Mouse (Mus musculus): ENCODE measurements around the gene Ikbkg. TPM values are rescaled to one million over a fixed set of nuclear protein-coding genes. Genes with fewer than 3 reads are reported as not detected.

Ikbkg gene
- polyA plus RNA-seq (2014; fragmentation: Illumina TruSeq; extraction: RNeasy Lipid Tissue Mini Kit (QIAGEN cat#74804); ENCODE audit: low read depth, low replicate concordance) = 23.9 TPM

GRCm38 (mm10) chrX:74392535-74393443 lies at the start of gene Ikbkg, which contains the start of gene Fam3a:
TSS of gene Ikbkg (plus strand) at chrX:74393290.
TSS of gene Fam3a (minus strand) at chrX:74393272.

GRCm38 (mm10) chrX:74353467-74353770 lies 39.7 kb upstream of the Ikbkg start, which contains the start of gene Lage3:
TSS of gene Lage3 (minus strand) at chrX:74353618.

GRCm38 (mm10) chrX:74372888-74373549 lies 20.1 kb upstream of the Ikbkg start, which contains the start of the genes Ubl4a and Slc10a3:
TSS of gene Ubl4a (minus strand) at chrX:74373218.
TSS of gene Slc10a3 (minus strand) at chrX:74373349.

GRCm38 (mm10) chrX:74428826-74429276 lies 35.8 kb downstream of the Ikbkg start, which contains the start of gene G6pdx:
TSS of gene G6pdx (minus strand) at chrX:74429194.

GRCm38 (mm10) chrX:74481349-74481885 lies 88.3 kb downstream of the Ikbkg start, which contains the start of gene Gm6880:
TSS of gene Gm6880 (minus strand) at chrX:74481399.

Other genes with a start within 250 kb of the Ikbkg start
- not detected for gene Tex28, start 225.5 kb upstream of the Ikbkg start, polyA plus RNA-seq (2014; fragmentation: Illumina TruSeq; extraction: RNeasy Lipid Tissue Mini Kit (QIAGEN cat#74804); ENCODE audit: low read depth, low replicate concordance)
- gene Tktl1, start 216.0 kb upstream of the Ikbkg start, polyA plus RNA-seq (2014; fragmentation: Illumina TruSeq; extraction: RNeasy Lipid Tissue Mini Kit (QIAGEN cat#74804); ENCODE audit: low read depth, low replicate concordance) = not detected
- gene Flna, start 143.5 kb upstream of the Ikbkg start, polyA plus RNA-seq (2014; fragmentation: Illumina TruSeq; extraction: RNeasy Lipid Tissue Mini Kit (QIAGEN cat#74804); ENCODE audit: low read depth, low replicate concordance) = 157 TPM
- 58.3 TPM for gene Emd, start 138.6 kb upstream of the Ikbkg start, polyA plus RNA-seq (2014; fragmentation: Illumina TruSeq; extraction: RNeasy Lipid Tissue Mini Kit (QIAGEN cat#74804); ENCODE audit: low read depth, low replicate concordance)
- 920 TPM for gene Rpl10, start 122.5 kb upstream of the Ikbkg start, polyA plus RNA-seq (2014; fragmentation: Illumina TruSeq; extraction: RNeasy Lipid Tissue Mini Kit (QIAGEN cat#74804); ENCODE audit: low read depth, low replicate concordance)
- gene Taz, start 111.4 kb upstream of the Ikbkg start, polyA plus RNA-seq (2014; fragmentation: Illumina TruSeq; extraction: RNeasy Lipid Tissue Mini Kit (QIAGEN cat#74804); ENCODE audit: low read depth, low replicate concordance) = 89.4 TPM
- gene Dnase1l1, start 111.0 kb upstream of the Ikbkg start, polyA plus RNA-seq (2014; fragmentation: Illumina TruSeq; extraction: RNeasy Lipid Tissue Mini Kit (QIAGEN cat#74804); ENCODE audit: low read depth, low replicate concordance) = 20.8 TPM
- gene Atp6ap1, start 96.2 kb upstream of the Ikbkg start, polyA plus RNA-seq (2014; fragmentation: Illumina TruSeq; extraction: RNeasy Lipid Tissue Mini Kit (QIAGEN cat#74804); ENCODE audit: low read depth, low replicate concordance) = 178 TPM
- 84.5 TPM for gene Gdi1, start 88.3 kb upstream of the Ikbkg start, polyA plus RNA-seq (2014; fragmentation: Illumina TruSeq; extraction: RNeasy Lipid Tissue Mini Kit (QIAGEN cat#74804); ENCODE audit: low read depth, low replicate concordance)
- 33.4 TPM for gene Fam50a, start 80.3 kb upstream of the Ikbkg start, polyA plus RNA-seq (2014; fragmentation: Illumina TruSeq; extraction: RNeasy Lipid Tissue Mini Kit (QIAGEN cat#74804); ENCODE audit: low read depth, low replicate concordance)
- gene Plxna3, start 64.2 kb upstream of the Ikbkg start, polyA plus RNA-seq (2014; fragmentation: Illumina TruSeq; extraction: RNeasy Lipid Tissue Mini Kit (QIAGEN cat#74804); ENCODE audit: low read depth, low replicate concordance) = 2.0 TPM
- 31.3 TPM for gene Lage3, start 39.7 kb upstream of the Ikbkg start, polyA plus RNA-seq (2014; fragmentation: Illumina TruSeq; extraction: RNeasy Lipid Tissue Mini Kit (QIAGEN cat#74804); ENCODE audit: low read depth, low replicate concordance)
- 73.7 TPM for gene Ubl4a, start 20.1 kb upstream of the Ikbkg start, polyA plus RNA-seq (2014; fragmentation: Illumina TruSeq; extraction: RNeasy Lipid Tissue Mini Kit (QIAGEN cat#74804); ENCODE audit: low read depth, low replicate concordance)
- 7.1 TPM for gene Slc10a3, start 19.9 kb upstream of the Ikbkg start, polyA plus RNA-seq (2014; fragmentation: Illumina TruSeq; extraction: RNeasy Lipid Tissue Mini Kit (QIAGEN cat#74804); ENCODE audit: low read depth, low replicate concordance)
- 25.7 TPM for gene Fam3a, start within 50 bp of the Ikbkg start, polyA plus RNA-seq (2014; fragmentation: Illumina TruSeq; extraction: RNeasy Lipid Tissue Mini Kit (QIAGEN cat#74804); ENCODE audit: low read depth, low replicate concordance)
- gene G6pdx, start 35.9 kb downstream of the Ikbkg start, polyA plus RNA-seq (2014; fragmentation: Illumina TruSeq; extraction: RNeasy Lipid Tissue Mini Kit (QIAGEN cat#74804); ENCODE audit: low read depth, low replicate concordance) = 8.7 TPM
- gene Gm6880, start 88.1 kb downstream of the Ikbkg start, polyA plus RNA-seq (2014; fragmentation: Illumina TruSeq; extraction: RNeasy Lipid Tissue Mini Kit (QIAGEN cat#74804); ENCODE audit: low read depth, low replicate concordance) = not detected
- gene Olfr1326-ps1, start 181.6 kb downstream of the Ikbkg start, polyA plus RNA-seq (2014; fragmentation: Illumina TruSeq; extraction: RNeasy Lipid Tissue Mini Kit (QIAGEN cat#74804); ENCODE audit: low read depth, low replicate concordance) = not detected
- not detected for gene Olfr1325, start 199.4 kb downstream of the Ikbkg start, polyA plus RNA-seq (2014; fragmentation: Illumina TruSeq; extraction: RNeasy Lipid Tissue Mini Kit (QIAGEN cat#74804); ENCODE audit: low read depth, low replicate concordance)

Measured in heart, adult 10 weeks (tissue).